ENCODE assay signal across 17 mouse cellular contexts in the genomic region with DNA sequence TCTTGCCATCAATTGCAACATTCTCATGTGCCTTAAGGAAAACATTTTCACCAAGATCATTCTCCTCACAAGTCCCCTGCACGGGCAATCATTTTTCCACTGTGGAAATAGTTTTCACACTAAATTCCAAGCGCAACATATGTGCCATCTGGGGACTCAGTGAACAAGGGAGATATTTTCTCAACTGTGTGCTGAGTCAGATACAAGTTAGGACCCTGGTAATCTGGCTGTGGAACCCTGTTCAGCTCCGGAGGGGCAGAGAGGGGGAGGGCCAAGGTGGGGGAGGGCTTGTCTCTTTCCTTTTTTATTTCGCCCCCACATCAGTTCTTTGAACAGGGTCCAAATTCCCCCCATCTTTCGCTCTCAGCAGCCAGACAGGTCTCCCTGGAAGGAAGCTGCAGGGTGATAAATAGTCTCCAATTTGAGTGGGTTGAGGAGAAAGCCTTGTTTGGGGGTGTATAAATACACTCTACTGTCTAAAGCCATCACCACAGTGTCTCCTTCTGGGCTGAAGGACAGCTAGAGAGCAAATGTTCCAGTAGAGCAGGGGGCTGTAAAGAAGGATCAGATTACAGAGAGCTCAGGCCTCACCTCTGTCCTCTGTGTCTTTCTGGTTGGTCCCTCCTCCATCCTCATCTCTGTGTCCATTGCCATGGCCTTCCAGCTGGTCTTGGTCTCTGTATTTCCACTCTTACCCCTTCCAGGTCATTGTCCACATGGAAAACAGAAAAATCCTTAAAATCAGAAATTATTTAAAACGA.
DNase-seq lines count a peak whose midpoint lies in the region; ATAC-seq and TF ChIP-seq lines count a peak whose summit lies in the region.
"Had no signal": no experiment of that assay in that cellular context is flagged by ENCODE, and none has a peak within 500 bp of the region (broad histone marks: within the 10 kb centered on the region; RNA-seq: fewer than 3 reads in every experiment).

No protein-coding gene starts in this region.

- TF ChIP-seq CTCF in lung, embryonic 14.5 days (IDR thresholded peaks at IDR 0.05; ENCODE audit: low read depth), result no peak
- TF ChIP-seq CTCF in lung, adult 2 months (IDR thresholded peaks at IDR 0.05; ENCODE audit: insufficient read depth, low read length), result no peak

- no peaks in the 10 kb centered on the region for H3K36me3 ChIP-seq in embryonic facial prominence, embryonic 13.5 days
- H3K36me3 ChIP-seq in embryonic facial prominence, embryonic 10.5 days (replicated peaks), result no peaks in the 10 kb centered on the region
- no peaks in the 10 kb centered on the region for H3K36me3 ChIP-seq in kidney, embryonic 16.5 days (ENCODE audit: insufficient read depth, low read length)
- no peaks in the 10 kb centered on the region for H3K36me3 ChIP-seq in lung, embryonic 14.5 days (ENCODE audit: insufficient read depth)
- H3K36me3 ChIP-seq in embryonic facial prominence, embryonic 14.5 days (ENCODE audit: control insufficient read depth, insufficient read depth, low read length), result no peaks in the 10 kb centered on the region
- no peaks in the 10 kb centered on the region for H3K36me3 ChIP-seq in hindbrain, embryonic 13.5 days
- H3K36me3 ChIP-seq: heart, embryonic 13.5 days had no signal

- H3K27ac ChIP-seq in embryonic facial prominence, embryonic 13.5 days, result peak overlapping the region; percentile 28; the same call in 1 of the 2 replicates
- H3K27ac ChIP-seq in embryonic facial prominence, embryonic 10.5 days (replicated peaks), result no peak overlapping the region; the same call in 1 of the 2 replicates
- H3K27ac ChIP-seq in kidney, embryonic 16.5 days (ENCODE audit: low read length), result no peak overlapping the region
- no peak overlapping the region; the same call in 1 of the 2 replicates for H3K27ac ChIP-seq in lung, embryonic 14.5 days (ENCODE audit: low read depth)
- H3K27ac ChIP-seq in embryonic facial prominence, embryonic 14.5 days (replicated peaks; ENCODE audit: low read depth, low read length), result no peak overlapping the region
- no peak overlapping the region for H3K27ac ChIP-seq in hindbrain, embryonic 13.5 days
- H3K27ac ChIP-seq: heart, embryonic 13.5 days; hindbrain, postnatal 0 days; liver, embryonic 14.5 days had no signal

- no peak overlapping the region for H3K9ac ChIP-seq in embryonic facial prominence, embryonic 13.5 days
- no peak overlapping the region for H3K9ac ChIP-seq in kidney, embryonic 16.5 days (replicated peaks; ENCODE audit: low read length)
- H3K9ac ChIP-seq in lung, embryonic 14.5 days, result no peak overlapping the region
- no peak overlapping the region for H3K9ac ChIP-seq in embryonic facial prominence, embryonic 14.5 days (ENCODE audit: low read depth, low read length)
- H3K9ac ChIP-seq in hindbrain, embryonic 13.5 days, result no peak overlapping the region
- H3K9ac ChIP-seq: heart, embryonic 13.5 days; liver, embryonic 14.5 days had no signal

- no peaks in the 10 kb centered on the region for H3K27me3 ChIP-seq in embryonic facial prominence, embryonic 13.5 days
- no peaks in the 10 kb centered on the region for H3K27me3 ChIP-seq in embryonic facial prominence, embryonic 10.5 days (replicated peaks; ENCODE audit: low read depth, poor library complexity, severe bottlenecking)
- no peaks in the 10 kb centered on the region for H3K27me3 ChIP-seq in kidney, embryonic 16.5 days (ENCODE audit: insufficient read depth, low read length)
- H3K27me3 ChIP-seq in lung, embryonic 14.5 days (ENCODE audit: insufficient read depth, low read length), result no peaks in the 10 kb centered on the region
- no peaks in the 10 kb centered on the region for H3K27me3 ChIP-seq in embryonic facial prominence, embryonic 14.5 days (replicated peaks; ENCODE audit: control insufficient read depth, insufficient read depth, low read length)
- H3K27me3 ChIP-seq in hindbrain, embryonic 13.5 days, result no peaks in the 10 kb centered on the region
- H3K27me3 ChIP-seq: heart, embryonic 13.5 days had no signal

- no peak overlapping the region for H3K4me2 ChIP-seq in embryonic facial prominence, embryonic 13.5 days
- no peak overlapping the region for H3K4me2 ChIP-seq in kidney, embryonic 16.5 days (replicated peaks; ENCODE audit: low read depth, low read length)
- no peak overlapping the region for H3K4me2 ChIP-seq in lung, embryonic 14.5 days
- no peak overlapping the region for H3K4me2 ChIP-seq in embryonic facial prominence, embryonic 14.5 days (ENCODE audit: low read depth, low read length)
- no peak overlapping the region for H3K4me2 ChIP-seq in hindbrain, embryonic 13.5 days
- H3K4me2 ChIP-seq: heart, embryonic 13.5 days had no signal

- H3K4me1 ChIP-seq in embryonic facial prominence, embryonic 13.5 days, result peaks cover 8% of the 10 kb centered on the region; the same call in 1 of the 2 replicates
- H3K4me1 ChIP-seq in embryonic facial prominence, embryonic 10.5 days, result peaks cover 9% of the 10 kb centered on the region
- peaks cover 5% of the 10 kb centered on the region; the same call in 1 of the 2 replicates for H3K4me1 ChIP-seq in kidney, embryonic 16.5 days (ENCODE audit: insufficient read depth, low read length)
- H3K4me1 ChIP-seq in lung, embryonic 14.5 days (ENCODE audit: insufficient read depth), result 0 out of 2 replicates have a peak, but pooled peaks cover 4% of the 10 kb centered on the region
- H3K4me1 ChIP-seq in lung, adult 2 months (ENCODE audit: control insufficient read depth, insufficient read depth, low read length), result no peaks in the 10 kb centered on the region
- peaks cover 6% of the 10 kb centered on the region; the same call in 1 of the 2 replicates for H3K4me1 ChIP-seq in embryonic facial prominence, embryonic 14.5 days (ENCODE audit: control insufficient read depth, insufficient read depth, low read length)
- no peaks in the 10 kb centered on the region for H3K4me1 ChIP-seq in hindbrain, embryonic 13.5 days (replicated peaks)

- ATAC-seq in embryonic facial prominence, embryonic 13.5 days (ENCODE audit: insufficient number of reproducible peaks, insufficient read depth, low FRiP score, low TSS enrichment, low read depth), result no peak
- peak; percentile 73; the same call in 1 of the 2 replicates for ATAC-seq in kidney, embryonic 16.5 days (ENCODE audit: low FRiP score, low TSS enrichment)
- peak; percentile 58; the same call in 1 of the 2 replicates for ATAC-seq in lung, embryonic 14.5 days (ENCODE audit: insufficient read depth)
- ATAC-seq in embryonic facial prominence, embryonic 14.5 days (ENCODE audit: low read depth), result peak; percentile 30; the same call in 1 of the 2 replicates
- ATAC-seq in hindbrain, embryonic 13.5 days (ENCODE audit: low FRiP score), result no peak
- ATAC-seq: hindbrain, postnatal 0 days had no signal

- TF ChIP-seq POLR2A in lung, adult 2 months (IDR thresholded peaks at IDR 0.05; ENCODE audit: borderline replicate concordance, extremely low read depth, low read depth, low read length), result no peak

- no peak for DNase-seq in embryonic facial prominence, embryonic 10.5 days (ENCODE audit: low spot score)
- no peak for DNase-seq in kidney, adult 18-20 months
- DNase-seq in lung, embryonic 14.5 days, result peak; percentile 37
- no peak for DNase-seq in lung, adult 2 months
- no peak for DNase-seq in embryonic facial prominence, embryonic 14.5 days (ENCODE audit: low spot score)
- DNase-seq: cerebellum, postnatal 10 days; heart, postnatal 4 days; kidney, adult 11 months; midbrain, embryonic 14.5 days; thymus, adult 18-20 months had no signal

- peaks cover 6% of the 10 kb centered on the region; the same call in 1 of the 2 replicates for H3K9me3 ChIP-seq in embryonic facial prominence, embryonic 13.5 days
- H3K9me3 ChIP-seq in embryonic facial prominence, embryonic 10.5 days, result 0 out of 2 replicates have a peak, but pooled peaks cover 8% of the 10 kb centered on the region
- H3K9me3 ChIP-seq in kidney, embryonic 16.5 days (ENCODE audit: low read length), result peaks cover 18% of the 10 kb centered on the region; the same call in 1 of the 2 replicates
- H3K9me3 ChIP-seq in lung, embryonic 14.5 days (ENCODE audit: low read depth, low read length), result no peaks in the 10 kb centered on the region
- H3K9me3 ChIP-seq in embryonic facial prominence, embryonic 14.5 days (ENCODE audit: control insufficient read depth, low read length), result peaks cover 9% of the 10 kb centered on the region; the same call in 1 of the 2 replicates
- H3K9me3 ChIP-seq in hindbrain, embryonic 13.5 days, result peaks cover 11% of the 10 kb centered on the region; the same call in 1 of the 2 replicates

- 62% methylated on average over 6 of the region's 6 CpGs for WGBS in embryonic facial prominence, embryonic 13.5 days
- WGBS in embryonic facial prominence, embryonic 10.5 days, result 83% methylated on average over 6 of the region's 6 CpGs
- 56% methylated on average over 6 of the region's 6 CpGs for WGBS in kidney, embryonic 16.5 days
- WGBS in lung, embryonic 14.5 days, result 50% methylated on average over 6 of the region's 6 CpGs
- whole genome bisulfite sequencing in lung, adult 2 months, result 66% methylated on average over 6 of the region's 6 CpGs
- WGBS in embryonic facial prominence, embryonic 14.5 days, result 60% methylated on average over 6 of the region's 6 CpGs
- WGBS in hindbrain, embryonic 13.5 days, result 80% methylated on average over 6 of the region's 6 CpGs

- no peak overlapping the region for H3K4me3 ChIP-seq in embryonic facial prominence, embryonic 13.5 days
- H3K4me3 ChIP-seq in embryonic facial prominence, embryonic 10.5 days, result no peak overlapping the region
- no peak overlapping the region for H3K4me3 ChIP-seq in kidney, embryonic 16.5 days (ENCODE audit: low read length)
- H3K4me3 ChIP-seq in lung, embryonic 14.5 days (ENCODE audit: low read depth, low read length), result no peak overlapping the region
- H3K4me3 ChIP-seq in lung, adult 2 months (replicated peaks; ENCODE audit: extremely low read depth, low read depth, low read length), result no peak overlapping the region
- no peak overlapping the region for H3K4me3 ChIP-seq in embryonic facial prominence, embryonic 14.5 days (ENCODE audit: low read depth, low read length)
- H3K4me3 ChIP-seq in hindbrain, embryonic 13.5 days, result no peak overlapping the region
- H3K4me3 ChIP-seq: heart, embryonic 13.5 days; myocyte had no signal

Comparison
In these comparisons a context has a peak if more than half of its experiments do, and no peak if none do; other contexts are left out.
1. ATAC-seq: peak in kidney, embryonic 16.5 days (single experiment), lung, embryonic 14.5 days (single experiment) and embryonic facial prominence, embryonic 14.5 days (single experiment); none in embryonic facial prominence, embryonic 13.5 days (single experiment) and hindbrain, embryonic 13.5 days (single experiment).